In the genomic region with DNA sequence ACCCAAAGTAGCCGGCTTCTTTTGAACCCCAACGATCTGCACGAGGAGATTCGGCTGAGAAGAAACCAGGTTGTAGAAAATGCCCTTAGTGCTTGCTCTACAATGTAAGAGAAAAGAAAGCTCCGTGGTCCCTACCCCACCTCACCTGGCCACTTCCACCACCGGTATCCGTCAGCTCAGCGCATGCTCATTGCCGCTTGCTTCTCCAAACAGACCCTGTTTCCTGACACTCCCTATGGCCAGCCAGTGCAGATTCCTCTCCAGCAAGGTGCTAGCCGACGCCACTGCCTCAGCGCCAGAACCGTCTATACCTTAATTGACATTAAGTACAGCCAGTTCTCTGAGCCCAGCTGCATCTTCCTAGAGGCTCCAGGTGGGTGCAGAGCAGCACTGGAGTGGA, we compare ENCODE assay signal across 22 mouse cellular contexts. TPM values are rescaled to one million over a fixed set of nuclear protein-coding genes. Genes with fewer than 3 reads are reported as not detected.
DNase-seq lines count a peak whose midpoint lies in the region; ATAC-seq and TF ChIP-seq lines count a peak whose summit lies in the region.
"Had no signal": no experiment of that assay in that cellular context is flagged by ENCODE, and none has a peak within 500 bp of the region (broad histone marks: within the 10 kb centered on the region; RNA-seq: fewer than 3 reads in every experiment).

No protein-coding gene starts in this region.

- no peak overlapping the region for H3K4me2 ChIP-seq in kidney, embryonic 16.5 days (replicated peaks; ENCODE audit: low read depth, low read length)
- H3K4me2 ChIP-seq in stomach, postnatal 0 days (replicated peaks; ENCODE audit: low read depth) = no peak overlapping the region
- H3K4me2 ChIP-seq: embryonic facial prominence, embryonic 13.5 days; forebrain, embryonic 12.5 days; heart, embryonic 13.5 days; hindbrain, embryonic 13.5 days had no signal

- DNase-seq in gastrocnemius, adult 2 months = no peak
- no peak for DNase-seq in gastrocnemius, postnatal 10 days
- DNase-seq in kidney, adult 2 months = no peak
- peak; percentile 55 for DNase-seq in stomach, postnatal 0 days (ENCODE audit: low spot score)
- no peak for DNase-seq in thymus, adult 18-20 months
- DNase-seq: adrenal gland, adult 8-10 months; adrenal gland, postnatal 36 days; cerebellum, adult 11-12 months; cerebellum, adult 9-10 months; cerebellum, postnatal 25 days; gastrocnemius, postnatal 36 days had no signal

- intact Hi-C loops in gastrocnemius, adult 2 months (cut with DNase I) = no loop called here

- no peak for TF ChIP-seq POLR2A in kidney, adult 2 months (IDR thresholded peaks at IDR 0.05; ENCODE audit: low read depth, low read length)
- TF ChIP-seq POLR2A in bone marrow, adult 2 months (IDR thresholded peaks at IDR 0.05; ENCODE audit: borderline replicate concordance, control insufficient read depth, low read depth, low read length) = no peak

- 0 out of 2 replicates have a peak overlapping the region, but pooled peaks have one; percentile 8 for H3K27ac ChIP-seq in gastrocnemius, adult 2 months
- 0 out of 2 replicates have a peak overlapping the region, but pooled peaks have one; percentile 13 for H3K27ac ChIP-seq in kidney, adult 2 months (ENCODE audit: insufficient read depth, low read depth, low read length)
- H3K27ac ChIP-seq in kidney, embryonic 16.5 days (ENCODE audit: low read length) = no peak overlapping the region
- peak overlapping the region; percentile 36 for H3K27ac ChIP-seq in bone marrow, adult 2 months (ENCODE audit: control insufficient read depth, insufficient read depth, low read depth, low read length, poor library complexity)
- no peak overlapping the region for H3K27ac ChIP-seq in stomach, postnatal 0 days (replicated peaks)
- H3K27ac ChIP-seq: embryonic facial prominence, embryonic 13.5 days; forebrain, embryonic 12.5 days; heart, embryonic 13.5 days; hindbrain, embryonic 13.5 days; hindbrain, postnatal 0 days had no signal

- H3K27me3 ChIP-seq in kidney, adult 2 months (replicated peaks; ENCODE audit: control insufficient read depth, insufficient read depth, low read length) = no peaks in the 10 kb centered on the region
- no peaks in the 10 kb centered on the region for H3K27me3 ChIP-seq in kidney, embryonic 16.5 days (ENCODE audit: insufficient read depth, low read length)
- H3K27me3 ChIP-seq in stomach, postnatal 0 days (ENCODE audit: control insufficient read depth, insufficient read depth, low read length) = no peaks in the 10 kb centered on the region
- H3K27me3 ChIP-seq: embryonic facial prominence, embryonic 13.5 days; hindbrain, embryonic 13.5 days had no signal

- no peak overlapping the region for H3K9ac ChIP-seq in kidney, embryonic 16.5 days (replicated peaks; ENCODE audit: low read length)
- H3K9ac ChIP-seq in stomach, postnatal 0 days (ENCODE audit: low read length) = no peak overlapping the region
- H3K9ac ChIP-seq: embryonic facial prominence, embryonic 13.5 days; forebrain, embryonic 12.5 days; heart, embryonic 13.5 days; hindbrain, embryonic 13.5 days had no signal

- no peak for TF ChIP-seq CTCF in gastrocnemius, adult 2 months (IDR thresholded peaks at IDR 0.05)
- TF ChIP-seq CTCF in kidney, adult 2 months (conservative IDR thresholded peaks at IDR 0.05; ENCODE audit: insufficient read depth, insufficient read length, low read depth, low read length) = no peak
- TF ChIP-seq CTCF in bone marrow, adult 2 months (IDR thresholded peaks at IDR 0.05; ENCODE audit: control insufficient read depth, insufficient read depth, low read length) = no peak
- no peak for TF ChIP-seq CTCF in stomach, postnatal 0 days (IDR thresholded peaks at IDR 0.05; ENCODE audit: low read depth)

- no peaks in the 10 kb centered on the region; the same call in 1 of the 2 replicates for H3K36me3 ChIP-seq in kidney, adult 2 months (ENCODE audit: control insufficient read depth, insufficient read depth, low read length)
- H3K36me3 ChIP-seq in kidney, embryonic 16.5 days (ENCODE audit: insufficient read depth, low read length) = no peaks in the 10 kb centered on the region
- no peaks in the 10 kb centered on the region for H3K36me3 ChIP-seq in stomach, postnatal 0 days (ENCODE audit: control insufficient read depth, insufficient read depth, low read length)
- H3K36me3 ChIP-seq: embryonic facial prominence, embryonic 13.5 days; forebrain, embryonic 12.5 days; G1E; heart, embryonic 13.5 days; hindbrain, embryonic 13.5 days had no signal

- H3K9me3 ChIP-seq in kidney, embryonic 16.5 days (ENCODE audit: low read length) = no peaks in the 10 kb centered on the region
- no peaks in the 10 kb centered on the region for H3K9me3 ChIP-seq in stomach, postnatal 0 days (ENCODE audit: control insufficient read depth, low read length)
- H3K9me3 ChIP-seq: embryonic facial prominence, embryonic 13.5 days; forebrain, embryonic 12.5 days; G1E; heart, embryonic 13.5 days; hindbrain, embryonic 13.5 days had no signal

- no peak for TF ChIP-seq EP300 in stomach, postnatal 0 days (optimal IDR thresholded peaks at IDR 0.05)

- WGBS in kidney, adult 2 months = 83% methylated on average over 13 of the region's 13 CpGs
- WGBS in kidney, embryonic 16.5 days = 66% methylated on average over 13 of the region's 13 CpGs
- 50% methylated on average over 13 of the region's 13 CpGs for WGBS in bone marrow, adult 2 months
- WGBS in stomach, postnatal 0 days = 54% methylated on average over 13 of the region's 13 CpGs

- H3K4me3 ChIP-seq in gastrocnemius, adult 2 months = no peak overlapping the region
- no peak overlapping the region for H3K4me3 ChIP-seq in kidney, adult 2 months (ENCODE audit: insufficient read depth, low read depth, low read length)
- no peak overlapping the region for H3K4me3 ChIP-seq in kidney, embryonic 16.5 days (ENCODE audit: low read length)
- H3K4me3 ChIP-seq in bone marrow, adult 2 months (replicated peaks; ENCODE audit: control insufficient read depth, low read depth, low read length) = no peak overlapping the region
- no peak overlapping the region for H3K4me3 ChIP-seq in stomach, postnatal 0 days (ENCODE audit: low read depth, low read length)
- H3K4me3 ChIP-seq: embryonic facial prominence, embryonic 13.5 days; forebrain, embryonic 12.5 days; heart, embryonic 13.5 days; hindbrain, embryonic 13.5 days had no signal

- H3K4me1 ChIP-seq in kidney, adult 2 months (ENCODE audit: control insufficient read depth, insufficient read depth, low read length) = no peaks in the 10 kb centered on the region
- peaks cover 12% of the 10 kb centered on the region; the same call in 1 of the 2 replicates for H3K4me1 ChIP-seq in kidney, embryonic 16.5 days (ENCODE audit: insufficient read depth, low read length)
- H3K4me1 ChIP-seq in bone marrow, adult 2 months (ENCODE audit: control insufficient read depth, insufficient read depth, low read length) = peaks cover 2% of the 10 kb centered on the region
- H3K4me1 ChIP-seq in stomach, postnatal 0 days (replicated peaks; ENCODE audit: control insufficient read depth, insufficient read depth) = no peaks in the 10 kb centered on the region

- no peak for ATAC-seq in kidney, embryonic 16.5 days (ENCODE audit: low FRiP score, low TSS enrichment)
- ATAC-seq in stomach, postnatal 0 days (ENCODE audit: low FRiP score, low TSS enrichment) = peak; percentile 40; the same call in 1 of the 2 replicates
- ATAC-seq: CD4-positive, CD25-positive, alpha-beta regulatory T cell, adult 4 months; forebrain, embryonic 16.5 days; hindbrain, postnatal 0 days had no signal

RNA-seq across cellular contexts. Expression of gene Ifnlr1, which starts 17.4 kb away (rescaled TPM):
- under 1 TPM; 0.17 to 0.31 TPM for total RNA-seq in gastrocnemius, adult 2 months (2021)
- under 1 TPM; 0.21 to 0.23 TPM for total RNA-seq in gastrocnemius, postnatal 10 days (2021)
- 2.2 TPM in 2 replicates for polyA plus RNA-seq in kidney, adult 2 months (2012; rRNA removed)
- 1.0 and 1.4 TPM in 2 replicates for polyA plus RNA-seq in kidney, embryonic 16.5 days (2015; fragmentation: Nextera tagmentation; extraction: Ambion mirVana)
- 3.2 and 7.3 TPM in 2 replicates for polyA plus RNA-seq in bone marrow, adult 2 months (2011; ENCODE audit: insufficient read depth, insufficient read length, low replicate concordance, missing spikeins)
- polyA plus RNA-seq in stomach, postnatal 0 days (2015; fragmentation: Nextera tagmentation; extraction: Ambion mirVana) = 1.9 and 2.1 TPM in 2 replicates
- polyA plus RNA-seq: CD4-positive, CD25-positive, alpha-beta regulatory T cell, adult 4 months; G1E had no signal

RNA-seq across cellular contexts. Expression of gene Il22ra1, which starts 24.5 kb away (rescaled TPM):
- total RNA-seq in gastrocnemius, adult 2 months (2021) = not detected
- under 1 TPM; 0.09 to 0.23 TPM for total RNA-seq in gastrocnemius, postnatal 10 days (2021)
- 3.0 and 4.1 TPM in 2 replicates for polyA plus RNA-seq in kidney, adult 2 months (2012; rRNA removed)
- polyA plus RNA-seq in kidney, embryonic 16.5 days (2015; fragmentation: Nextera tagmentation; extraction: Ambion mirVana) = 0.11 TPM in 1 of 2 replicates, not detected in the other
- polyA plus RNA-seq in bone marrow, adult 2 months (2011; ENCODE audit: insufficient read depth, insufficient read length, low replicate concordance, missing spikeins) = not detected in 2 replicates
- 0.56 and 0.63 TPM in 2 replicates for polyA plus RNA-seq in stomach, postnatal 0 days (2015; fragmentation: Nextera tagmentation; extraction: Ambion mirVana)
- total RNA-seq: gastrocnemius, postnatal 36 days; hematopoietic stem cell, adult 5-6 weeks had no signal
- polyA plus RNA-seq: CD4-positive, CD25-positive, alpha-beta regulatory T cell, adult 4 months; forebrain, embryonic 12.5 days; forebrain, embryonic 16.5 days; G1E; heart, embryonic 13.5 days; hindbrain, embryonic 13.5 days; hindbrain, postnatal 0 days had no signal

RNA-seq across cellular contexts. Expression of gene Myom3, which starts 56.0 kb away (rescaled TPM):
- total RNA-seq in gastrocnemius, adult 2 months (2021) = 100 to 1,000 TPM in 1 of 2 experiments, 10 to 100 TPM in 1; 31.1 to 100 TPM
- total RNA-seq in gastrocnemius, postnatal 10 days (2021) = 10 to 100 TPM; 47.8 to 59.7 TPM
- polyA plus RNA-seq in kidney, adult 2 months (2012; rRNA removed) = 0.10 and 1.5 TPM in 2 replicates
- polyA plus RNA-seq in kidney, embryonic 16.5 days (2015; fragmentation: Nextera tagmentation; extraction: Ambion mirVana) = 0.76 and 0.86 TPM in 2 replicates
- not detected in 2 replicates for polyA plus RNA-seq in bone marrow, adult 2 months (2011; ENCODE audit: insufficient read depth, insufficient read length, low replicate concordance, missing spikeins)
- polyA plus RNA-seq in stomach, postnatal 0 days (2015; fragmentation: Nextera tagmentation; extraction: Ambion mirVana) = 0.46 and 0.59 TPM in 2 replicates
- total RNA-seq: hematopoietic stem cell, adult 5-6 weeks had no signal
- polyA plus RNA-seq: CD4-positive, CD25-positive, alpha-beta regulatory T cell, adult 4 months; G1E had no signal

Comparison
In these comparisons a context has a peak if more than half of its experiments do, and no peak if none do; other contexts are left out.
1. H3K27ac ChIP-seq: peak in gastrocnemius, adult 2 months (single experiment), kidney, adult 2 months (single experiment) and bone marrow, adult 2 months (single experiment); none in kidney, embryonic 16.5 days (single experiment) and stomach, postnatal 0 days (single experiment).